Mouse (Mus musculus) adrenal gland, adult 8-10 months (tissue): Measurements from ENCODE around the gene Hnrnpc. TPM values are rescaled to one million over a fixed set of nuclear protein-coding genes. Genes with fewer than 3 reads are reported as not detected.

Experiments
- DNase-seq: peaks from one replicate; pipeline ENCODE4 v3.0.0; 2022
- total RNA-seq, 4 experiments: library from RNA; stranded (reverse); gene quantifications; 2 replicates each; pipeline ENCODE4 v1.2.4; 2022

The Hnrnpc gene
- total RNA-seq: 100 to 1,000 TPM; 181 to 335 (median 196) TPM

DNA sequence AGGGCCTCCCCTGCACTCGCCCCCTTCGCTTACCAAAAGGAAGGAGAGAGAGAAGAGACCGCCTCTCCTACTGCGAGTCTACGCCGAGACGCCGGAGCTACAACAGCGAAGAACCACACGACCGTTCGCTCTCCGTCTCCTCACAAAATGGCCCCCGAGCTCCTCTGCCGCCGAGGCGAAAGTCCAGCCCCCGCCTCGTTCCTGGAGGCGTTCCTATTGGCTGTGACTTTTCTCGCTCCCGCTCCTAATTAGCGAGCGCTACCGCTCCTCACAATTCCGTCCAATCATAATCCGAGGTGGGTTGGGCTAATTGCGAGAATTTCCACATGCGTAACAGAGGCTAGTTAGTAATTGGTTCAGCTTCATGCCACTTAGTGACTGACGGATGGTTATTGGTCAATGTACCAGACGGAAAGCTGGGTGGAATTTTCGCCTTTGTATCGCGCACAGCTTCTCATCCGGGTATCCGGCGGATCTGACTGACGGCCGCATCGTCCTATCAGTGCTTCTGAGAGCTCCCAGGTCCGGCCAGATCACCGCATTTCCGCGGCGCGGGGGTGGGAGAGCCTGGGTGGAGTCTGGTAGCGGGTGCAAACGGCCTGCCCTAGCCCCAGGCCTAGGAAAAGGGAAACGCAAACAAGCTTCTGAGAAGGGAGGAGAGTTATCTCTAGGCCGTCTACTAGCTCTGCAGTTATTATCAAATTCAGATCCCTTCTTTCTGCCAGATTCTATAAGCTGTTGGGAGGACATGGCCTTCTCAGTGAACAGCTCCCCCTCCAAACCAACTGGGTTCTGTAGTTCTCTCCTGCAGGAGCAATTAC is at the start of gene Hnrnpc:
Gene Hnrnpc (minus strand): TSS at position 173 of the 821 bp plus-strand sequence.
- DNase-seq: peak; percentile 100

DNA sequence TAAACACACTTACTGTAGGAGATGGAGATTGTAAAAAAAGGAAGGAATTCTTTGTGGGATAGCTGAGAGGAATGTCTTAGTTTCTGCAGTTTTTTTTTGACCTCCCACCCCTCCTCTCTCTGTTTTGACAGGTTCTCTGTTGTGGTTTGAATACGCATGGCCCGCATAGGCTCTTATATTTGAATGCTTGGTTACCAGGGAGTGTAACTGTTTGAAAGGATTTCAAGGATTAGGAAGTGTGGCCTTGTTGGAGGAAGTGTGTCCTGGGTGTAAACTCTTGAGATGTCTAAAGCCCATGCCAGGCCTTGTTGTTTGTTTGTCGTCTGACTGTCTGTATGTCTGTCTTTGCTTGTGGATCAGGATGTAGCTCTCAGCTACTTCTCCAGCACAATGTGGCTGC is 48.8 kb upstream of the Hnrnpc start:
- DNase-seq: no peak

DNA sequence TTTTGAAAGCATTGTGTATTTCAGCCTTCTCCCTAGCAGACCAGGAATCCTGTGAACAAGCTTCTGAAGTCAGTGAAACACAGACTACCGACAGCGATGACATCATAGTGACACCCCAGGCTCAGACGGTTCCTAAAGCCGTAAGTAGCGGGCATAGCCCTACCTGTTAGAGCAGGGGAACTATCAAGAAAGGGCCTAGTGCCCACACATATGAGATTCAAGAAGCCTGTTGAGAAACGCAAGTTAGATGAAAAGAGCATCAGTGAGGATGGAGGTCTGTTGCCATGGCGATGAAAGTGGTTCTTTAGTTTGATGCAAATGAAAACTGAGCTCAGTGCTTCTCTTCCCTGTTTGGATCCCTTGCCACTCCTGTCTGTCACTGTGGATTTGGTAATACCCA is 48.4 kb upstream of the Hnrnpc start:
- DNase-seq: no peak

DNA sequence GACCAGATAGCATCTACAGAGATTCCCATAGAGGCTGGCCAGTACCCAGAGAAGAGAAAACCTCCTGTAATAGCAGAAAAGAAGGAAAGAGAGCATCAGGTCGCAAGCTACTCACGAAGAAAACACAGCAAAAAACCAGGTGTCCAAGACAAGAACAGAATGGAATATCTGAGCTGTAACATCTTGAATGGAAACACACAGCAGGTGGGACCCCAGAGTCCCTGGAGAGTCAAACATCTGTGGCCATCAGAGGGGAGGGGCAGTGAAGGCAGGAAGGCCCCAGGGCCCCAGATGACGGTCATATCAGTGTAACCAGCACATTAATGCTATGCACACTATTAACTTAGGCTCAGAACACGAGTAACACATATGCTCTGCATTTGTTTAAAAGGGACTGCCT is 46.1 kb upstream of the Hnrnpc start:
- no peak for DNase-seq

DNA sequence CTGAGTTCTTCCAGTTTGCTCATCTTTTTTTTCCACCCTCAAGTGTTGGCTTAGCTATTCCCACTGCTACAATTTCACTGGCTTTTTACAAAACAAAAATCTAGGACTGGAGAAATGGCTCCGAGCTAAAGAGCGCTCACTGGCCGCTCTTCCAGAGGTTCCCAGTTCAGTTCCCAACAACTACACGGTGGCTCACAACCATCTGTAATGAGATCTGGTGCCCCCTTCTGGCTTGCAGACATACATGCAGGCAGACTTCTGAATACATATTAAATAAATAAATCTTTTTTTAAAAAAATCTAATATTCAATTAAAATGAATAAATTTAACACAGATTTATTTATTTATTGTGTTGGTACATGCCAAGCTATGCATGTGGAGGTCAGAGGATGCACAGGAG is 42.7 kb upstream of the Hnrnpc start:
- no peak for DNase-seq

DNA sequence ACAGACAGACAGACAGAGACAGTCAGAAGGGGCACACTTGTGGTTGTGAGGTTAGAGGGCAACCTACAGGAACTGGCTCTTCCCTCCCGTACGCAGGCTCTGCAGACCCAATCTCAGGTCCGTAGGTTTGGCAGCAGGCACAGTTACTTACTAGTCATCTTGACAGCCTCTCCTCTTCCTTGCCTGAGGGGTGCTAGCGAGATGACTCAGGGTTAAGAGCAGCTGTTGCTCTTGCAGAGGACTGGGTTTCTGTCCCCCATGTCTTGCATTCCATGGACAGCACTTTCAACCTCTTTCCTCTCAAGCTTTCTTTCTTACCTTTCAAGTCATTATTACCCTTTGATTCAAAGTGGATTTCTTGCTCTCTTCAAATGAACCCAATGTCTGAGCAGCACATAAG is 40.3 kb upstream of the Hnrnpc start:
- DNase-seq: no peak

DNA sequence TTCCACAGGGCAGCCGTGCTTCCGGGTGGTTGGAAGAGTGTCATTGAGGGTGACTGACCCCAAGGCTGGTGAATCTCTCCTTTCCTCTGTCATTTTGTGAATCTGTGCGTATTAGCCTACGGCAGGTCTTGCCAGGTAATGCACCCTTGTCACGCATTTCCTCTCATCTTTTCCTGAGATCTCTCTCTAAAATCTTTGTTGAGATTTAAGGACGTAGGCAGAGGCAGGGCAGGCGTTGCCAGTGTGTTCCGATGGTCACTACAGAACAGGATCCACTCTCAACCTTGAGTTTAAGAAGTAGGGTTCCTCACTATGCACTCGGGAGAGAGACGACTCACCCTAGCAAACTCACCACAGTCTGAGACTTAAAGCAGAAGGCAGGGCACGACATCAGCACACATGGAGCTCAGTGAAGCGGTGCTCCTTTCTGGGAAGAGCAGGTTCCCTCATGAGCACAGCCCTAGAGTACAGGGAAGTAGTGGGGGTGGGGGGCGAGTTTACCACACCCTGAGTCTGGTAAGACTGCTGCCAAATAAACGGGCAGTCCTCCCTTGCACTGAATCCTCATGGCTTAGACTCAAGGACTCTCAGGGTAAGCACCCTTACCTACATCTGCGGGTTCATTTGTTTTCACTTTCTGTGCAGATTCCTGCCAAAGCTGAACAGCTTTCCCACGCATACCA is 37.8 kb upstream of the Hnrnpc start:
- DNase-seq: no peak

DNA sequence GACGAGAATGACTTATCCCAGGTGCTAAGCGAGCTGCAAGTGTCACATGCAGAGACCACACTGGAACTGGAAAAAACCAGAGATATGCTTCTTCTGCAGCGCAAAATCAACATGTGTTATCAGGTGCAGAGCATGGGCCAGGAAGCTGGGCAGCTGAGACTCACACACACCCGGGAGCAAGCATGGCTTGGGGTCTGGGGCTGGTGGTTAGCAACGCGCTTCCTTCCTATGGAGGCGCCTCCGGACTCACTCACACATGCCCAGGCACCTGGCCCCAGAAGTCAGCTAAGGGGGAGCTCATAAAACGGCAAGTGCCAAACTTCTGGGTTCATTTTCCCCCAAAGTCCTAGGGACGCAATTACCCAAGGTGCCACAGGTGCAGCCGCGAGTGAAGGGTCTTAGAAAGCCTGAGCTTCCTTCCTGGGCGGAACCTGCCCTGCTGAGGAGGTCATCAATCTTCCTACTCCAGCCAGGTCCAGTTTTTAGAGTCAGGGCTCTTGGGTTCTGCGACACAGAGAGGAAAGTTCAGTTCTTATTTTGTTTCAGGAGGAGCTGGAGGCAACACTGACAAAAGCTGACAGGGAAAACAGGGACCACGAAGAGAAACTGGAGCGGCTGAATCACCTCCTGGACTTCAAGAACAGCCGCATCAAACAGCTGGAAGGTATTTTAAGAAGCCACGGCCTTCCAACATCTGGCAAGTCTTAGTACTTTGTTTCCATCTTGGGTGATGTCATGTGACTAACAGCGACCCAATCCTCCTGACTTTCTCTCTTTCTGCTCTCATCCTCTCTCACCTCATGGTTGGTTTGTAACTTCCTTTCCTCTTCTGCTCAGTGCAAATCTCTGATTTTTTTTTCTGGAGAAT is 37.0 kb upstream of the Hnrnpc start:
- DNase-seq: no peak

DNA sequence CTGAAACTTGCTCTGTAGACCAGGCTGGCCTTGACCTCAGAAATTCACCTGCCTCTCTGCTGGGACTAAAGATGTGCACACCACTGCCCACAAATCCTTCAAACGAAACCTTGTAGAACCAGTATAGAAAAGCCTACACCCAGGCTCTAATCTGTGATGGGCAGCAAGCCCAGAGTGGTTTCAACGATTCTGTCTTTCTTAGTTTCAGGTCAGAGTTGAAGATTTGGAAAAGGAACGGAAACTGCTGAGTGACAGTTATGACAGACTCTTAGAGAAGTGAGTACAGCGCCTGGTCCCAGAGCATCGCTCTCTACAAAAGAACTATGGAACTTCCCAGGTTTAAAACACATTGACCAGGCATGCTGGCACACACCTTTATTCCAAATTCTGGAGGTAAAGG is 29.8 kb upstream of the Hnrnpc start:
- no peak for DNase-seq

DNA sequence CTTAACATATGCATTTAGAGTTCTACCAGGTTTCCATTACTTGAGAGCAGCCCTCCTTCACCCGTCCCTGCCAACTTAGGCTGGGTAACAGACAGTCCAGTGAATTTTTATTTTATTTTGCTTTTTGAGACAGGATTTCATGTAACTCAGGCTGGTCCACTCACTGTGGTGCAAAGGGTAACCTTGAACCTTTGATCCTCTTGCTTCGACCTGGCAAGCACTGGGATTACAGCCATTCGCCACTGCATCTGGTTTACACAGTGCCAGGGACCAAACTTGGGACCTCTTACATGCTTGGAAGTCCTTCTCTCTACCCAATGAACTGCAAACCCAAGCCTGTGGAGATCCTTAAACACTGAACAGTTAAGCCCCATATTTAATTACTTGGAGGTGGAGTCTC is 20.8 kb upstream of the Hnrnpc start:
- no peak for DNase-seq

DNA sequence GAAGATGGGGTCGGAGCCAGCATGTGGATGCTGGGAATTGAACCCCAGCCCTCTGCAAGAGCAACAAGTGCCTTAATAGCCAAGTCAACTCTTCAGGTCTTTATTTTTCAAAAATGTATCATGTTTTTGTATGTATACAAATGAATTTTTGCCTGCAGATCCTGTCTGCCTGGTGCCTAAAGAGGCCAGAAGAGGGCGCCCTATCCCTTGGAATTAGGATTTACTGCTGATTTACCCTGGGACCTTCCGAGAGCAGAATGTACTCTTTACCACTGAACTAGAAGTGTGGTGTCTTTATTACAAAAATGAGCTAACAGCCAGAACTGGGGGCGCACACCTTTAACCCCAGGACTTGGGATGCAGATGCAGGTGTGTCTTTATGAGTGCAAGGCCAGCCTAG is 20.1 kb upstream of the Hnrnpc start:
- peak; percentile 39 for DNase-seq

DNA sequence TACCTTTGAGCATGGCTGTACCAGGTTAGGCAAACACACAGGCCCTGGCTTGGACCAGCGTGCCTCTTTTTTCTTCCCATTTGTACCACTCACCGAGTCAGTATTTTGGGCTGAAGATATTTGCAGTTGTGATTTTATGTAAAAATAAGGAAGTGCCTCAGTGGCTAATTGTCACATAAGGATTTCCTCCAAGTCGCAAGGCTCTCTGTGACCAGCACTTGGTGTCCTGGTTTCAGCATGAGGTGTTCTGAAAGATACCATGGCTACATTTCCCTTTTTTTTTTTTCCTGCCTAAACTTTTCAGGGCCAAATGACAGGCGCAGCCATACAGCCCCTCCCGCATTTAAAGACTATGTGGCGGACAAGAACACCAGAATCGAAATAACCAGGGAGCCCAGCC is 16.3 kb upstream of the Hnrnpc start:
- no peak for DNase-seq

DNA sequence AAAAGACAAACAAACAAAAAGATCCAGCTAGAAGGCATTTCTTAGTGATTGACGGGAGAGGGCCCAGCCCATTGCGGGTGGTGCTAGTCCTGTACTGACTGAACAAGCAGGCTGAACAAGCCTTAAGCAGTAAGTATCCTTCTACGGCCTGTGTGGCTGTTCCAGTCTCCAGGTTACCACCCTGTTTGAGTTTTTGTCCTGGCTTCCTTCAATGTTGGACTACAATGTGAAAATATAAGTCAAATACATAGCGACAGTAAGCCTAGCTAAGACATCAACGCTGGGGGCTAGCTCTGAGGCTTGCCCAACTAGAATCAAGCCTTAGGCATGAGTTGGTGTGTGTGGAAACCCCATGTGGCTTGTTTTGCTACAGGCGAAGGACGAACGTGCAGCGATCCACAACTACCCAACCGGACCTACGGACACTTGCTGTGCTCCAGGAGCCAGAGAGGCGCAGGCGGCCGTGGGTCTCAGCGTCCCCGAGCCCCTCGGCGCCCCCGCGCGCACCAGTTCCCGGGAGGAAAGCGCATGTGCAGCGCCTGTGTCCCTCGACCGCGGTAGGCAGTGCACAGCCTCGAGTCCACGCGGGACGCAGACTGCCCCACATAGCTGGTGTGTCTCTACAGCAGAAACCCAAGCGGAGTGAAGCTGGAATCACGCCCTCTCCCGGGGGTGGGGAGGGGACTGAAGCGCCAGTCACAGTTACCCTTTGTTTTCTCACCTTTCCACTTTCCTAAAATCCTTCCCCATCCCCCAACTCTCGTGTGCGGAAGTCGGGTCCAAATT is 15.2 kb upstream of the Hnrnpc start:
- no peak for DNase-seq

DNA sequence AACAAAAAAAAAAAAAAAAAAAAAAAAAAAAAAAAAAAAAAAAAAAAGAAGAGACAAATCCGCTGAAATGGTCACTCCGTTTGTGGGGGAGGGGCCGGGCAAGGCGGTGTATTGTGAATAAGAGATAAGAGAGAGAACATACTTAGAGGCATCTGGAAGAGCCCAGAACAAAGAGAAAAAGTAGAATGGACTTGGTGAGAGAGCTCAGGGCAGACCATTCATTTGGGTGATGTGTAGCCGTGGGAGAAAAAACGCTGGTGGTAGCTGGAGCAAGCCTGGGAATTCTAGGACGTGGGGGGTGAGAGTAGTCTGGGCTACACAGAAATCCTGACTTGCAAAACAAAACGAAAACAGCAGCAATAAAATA is 14.6 kb upstream of the Hnrnpc start:
- no peak for DNase-seq

DNA sequence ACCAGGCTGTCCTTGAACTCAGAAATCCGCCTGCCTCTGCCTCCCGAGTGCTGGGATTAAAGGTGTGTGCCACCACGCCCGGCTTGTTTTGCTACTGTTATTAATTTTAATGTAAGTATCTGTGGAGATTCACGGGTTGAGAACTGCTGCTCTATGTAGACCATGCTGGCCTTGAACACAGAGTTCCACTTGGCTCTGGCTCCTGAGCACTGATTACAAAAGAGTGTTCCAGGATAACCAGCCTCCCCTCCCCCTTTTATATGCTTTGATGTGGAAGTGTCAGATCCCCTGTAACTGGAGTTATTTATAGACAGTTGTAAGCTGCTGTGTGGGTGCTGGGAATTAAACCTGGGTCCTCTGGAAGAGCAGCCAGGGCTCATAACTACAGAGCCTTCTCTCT is 13.4 kb upstream of the Hnrnpc start:
- DNase-seq: no peak

DNA sequence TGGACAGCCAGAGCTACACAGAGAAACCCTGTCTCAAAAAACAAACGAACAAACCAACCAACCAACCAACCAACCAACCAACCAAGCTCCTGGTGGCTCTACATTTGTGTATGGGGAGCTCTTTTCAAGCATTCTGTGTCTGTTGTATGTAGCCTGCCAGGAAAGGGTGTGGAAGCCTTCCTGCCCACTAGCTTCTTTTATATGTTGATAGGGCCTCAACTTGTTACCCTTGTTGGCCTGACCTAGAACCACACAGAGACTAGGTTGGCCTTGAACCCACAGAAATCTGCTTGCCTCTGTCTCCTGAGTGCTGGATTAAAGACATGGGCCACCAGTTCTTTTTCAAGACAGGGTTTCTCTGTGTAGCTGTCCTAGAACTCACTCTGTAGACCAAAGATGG is 10.3 kb upstream of the Hnrnpc start:
- no peak for DNase-seq

DNA sequence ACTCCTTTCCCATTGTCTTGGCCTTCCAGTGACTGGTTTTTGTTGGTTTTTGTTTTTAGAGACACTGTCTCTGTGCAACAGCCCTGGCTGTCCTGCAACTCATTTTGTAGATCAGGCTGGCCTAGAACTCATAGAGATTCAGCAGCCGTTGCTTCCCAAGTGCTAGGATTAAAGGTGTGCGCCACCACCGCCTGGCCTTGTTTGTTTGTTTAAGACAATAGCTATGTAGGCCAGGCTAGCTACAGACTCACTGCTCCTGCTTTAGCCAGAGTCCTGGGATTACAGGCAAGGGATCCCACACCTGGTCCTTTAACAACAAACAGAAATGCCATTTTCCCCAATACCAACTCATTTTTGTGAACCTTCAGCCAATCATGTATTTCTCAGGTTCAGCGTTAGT is 6.5 kb upstream of the Hnrnpc start, which contains the start of gene Rpgrip1:
Gene Rpgrip1 (plus strand): TSS at position 359 of the 400 bp plus-strand sequence.
- DNase-seq: no peak

DNA sequence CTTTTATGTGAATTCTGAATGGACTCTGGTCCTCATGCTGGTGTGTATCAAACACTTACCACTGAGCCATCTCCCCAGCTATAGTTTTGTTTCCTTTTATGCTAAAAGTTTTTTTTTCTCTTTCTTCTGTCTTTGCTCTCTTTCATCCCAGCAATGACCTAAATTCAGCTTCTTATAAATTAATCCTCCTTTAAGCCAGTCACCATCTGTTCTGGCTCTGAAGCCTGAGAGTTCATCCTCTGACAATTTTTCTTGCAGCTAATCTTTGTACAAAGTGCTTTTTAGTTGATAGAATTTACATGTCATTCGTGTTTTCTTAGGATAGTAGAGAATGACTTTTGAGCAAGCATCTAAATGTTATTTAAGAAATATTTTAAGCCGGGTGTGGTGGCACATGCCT is 4.2 kb upstream of the Hnrnpc start:
- DNase-seq: no peak

DNA sequence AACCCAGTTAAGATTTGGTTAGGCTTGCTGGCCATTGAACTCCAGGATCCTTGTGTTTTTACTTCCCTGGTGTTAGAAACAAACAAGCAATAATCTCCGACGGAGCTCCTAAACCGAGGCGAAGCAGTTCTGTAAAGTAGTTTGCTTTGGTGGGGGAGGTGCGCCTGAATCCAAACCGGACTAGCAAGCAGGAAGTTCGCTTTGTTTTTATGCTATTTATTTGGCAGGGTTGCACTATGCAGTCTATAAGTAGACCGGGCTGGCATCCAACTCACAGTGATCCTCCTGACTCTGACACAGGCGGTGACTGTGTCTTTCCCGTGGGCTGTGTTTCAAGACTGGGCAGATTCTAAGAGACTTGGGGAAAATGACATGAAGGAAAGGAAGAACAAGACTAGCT is 2.9 kb upstream of the Hnrnpc start:
- DNase-seq: no peak

DNA sequence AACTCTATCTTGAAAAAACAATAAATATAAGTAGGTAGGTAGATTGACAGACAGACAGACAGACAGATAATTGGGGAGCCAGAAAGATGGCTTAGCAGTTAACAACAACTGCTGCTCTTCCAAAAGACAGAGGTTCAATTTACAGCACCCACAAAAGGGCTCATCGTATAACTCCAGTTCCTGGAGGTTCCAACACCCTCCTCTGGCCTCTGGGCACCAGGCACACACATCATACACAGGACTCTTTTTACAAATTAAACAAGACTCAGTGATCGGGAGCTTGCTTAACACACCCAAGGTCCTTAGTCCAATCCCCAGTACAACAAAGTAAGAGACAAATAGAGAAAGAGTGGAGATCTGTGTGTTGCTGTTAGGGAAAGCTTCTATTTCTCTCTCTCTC is 1.5 kb upstream of the Hnrnpc start:
- DNase-seq: no peak

DNA sequence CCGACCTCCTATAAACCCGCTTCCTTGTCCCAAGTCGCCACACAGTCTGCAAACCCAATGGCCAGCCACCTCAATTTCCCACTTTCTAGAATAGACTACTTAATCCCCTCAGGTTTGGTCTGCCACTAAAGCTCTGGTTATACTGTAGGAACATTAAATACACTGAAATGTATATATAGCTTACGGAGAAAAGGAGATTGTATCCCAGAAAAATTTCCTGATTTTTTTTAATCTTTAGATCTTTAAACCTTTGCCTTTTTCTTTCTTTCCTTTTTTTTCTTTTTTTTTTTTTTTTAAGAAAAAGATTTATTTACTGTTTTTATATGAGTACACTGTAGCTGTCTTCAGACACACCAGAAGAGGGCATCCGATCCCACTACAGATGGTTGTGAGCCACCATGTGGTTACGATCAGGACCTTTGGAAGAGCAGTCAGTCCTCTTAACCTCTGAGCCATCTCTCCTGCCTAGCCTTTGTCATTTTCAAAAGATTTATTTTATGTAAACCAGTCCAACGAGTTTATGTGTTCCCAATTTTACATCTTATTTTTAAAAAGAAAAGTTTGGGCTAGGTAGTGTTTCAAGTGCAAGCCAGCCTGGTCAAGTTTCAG is 953 bp upstream of the Hnrnpc start:
- no peak for DNase-seq

DNA sequence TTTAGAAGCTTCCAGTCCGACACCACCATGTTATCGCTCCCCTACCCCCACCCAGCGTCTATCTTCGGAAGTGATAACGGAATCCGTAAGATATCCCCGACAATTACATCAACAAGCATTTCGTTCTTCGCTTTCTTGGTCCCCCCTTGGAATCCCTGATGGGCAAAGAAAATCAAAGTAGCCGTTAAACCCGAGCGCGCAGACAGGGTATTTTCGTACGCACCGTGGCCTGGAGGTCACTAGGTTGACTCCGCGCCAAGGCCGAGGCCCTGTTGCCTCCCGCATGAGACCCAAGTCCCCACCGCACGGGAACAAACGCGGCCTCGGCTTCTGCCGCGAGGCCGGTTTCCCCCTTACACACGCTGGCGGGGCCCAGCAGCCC is 363 bp downstream of the Hnrnpc start:
- DNase-seq: no peak
